Mouse (Mus musculus) MEL (cell line): ENCODE measurements at regions not wholly inside any gene's neighbourhood (a gene's known extent, or its start where the extent isn't known, plus 50 kb on each side); places are given as distances from the start of the nearest gene placed in this dataset.

Experiments used
- CTCF ChIP-seq, 3 experiments: IDR thresholded peaks in 2 of 3; conservative IDR thresholded peaks in 1 of 3; 2 replicates each; pipeline ENCODE4 v1.5.1; 2011 to 2012; ENCODE audit warnings: low read length in 3 of 3, low read depth in 2 of 3, mild to moderate bottlenecking in 2 of 3, improper control_type of control experiment in 1 of 3, inconsistent platforms in 1 of 3, mixed read lengths in 1 of 3, moderate library complexity in 1 of 3; ENCODE audit not compliant: control insufficient read depth in 1 of 3, insufficient read depth in 1 of 3, poor library complexity in 1 of 3, severe bottlenecking in 1 of 3
- GATA1 ChIP-seq: IDR thresholded peaks from 2 replicates; pipeline ENCODE4 v1.6.1; 2011; ENCODE audit warnings: low read depth, low read length, improper control_type of control experiment
- HCFC1 ChIP-seq: IDR thresholded peaks from 2 replicates; pipeline ENCODE4 v1.6.1; 2012; ENCODE audit warnings: low read depth, mild to moderate bottlenecking, inconsistent platforms, low read length, improper control_type of control experiment, moderate library complexity
- POLR2A ChIP-seq, 2 experiments: IDR thresholded peaks; 2 replicates each; pipeline ENCODE4 v1.6.1; 2011 to 2012; ENCODE audit warnings: low read length in 2 of 2, mild to moderate bottlenecking in 2 of 2, control low read depth in 1 of 2, improper control_type of control experiment in 1 of 2, low read depth in 1 of 2, moderate library complexity in 1 of 2; ENCODE audit not compliant: control insufficient read depth in 1 of 2, insufficient read depth in 1 of 2, poor library complexity in 1 of 2
- POLR2AphosphoS5 ChIP-seq: IDR thresholded peaks from 2 replicates; pipeline ENCODE4 v1.6.1; 2012; ENCODE audit warnings: low read depth, borderline replicate concordance, mild to moderate bottlenecking, inconsistent platforms, low read length, moderate library complexity, mixed read lengths
- TAL1 ChIP-seq: IDR thresholded peaks from 2 replicates; pipeline ENCODE4 v1.6.1; 2012; ENCODE audit warnings: mild to moderate bottlenecking, inconsistent platforms, low read length, moderate library complexity, mixed read lengths

DNA sequence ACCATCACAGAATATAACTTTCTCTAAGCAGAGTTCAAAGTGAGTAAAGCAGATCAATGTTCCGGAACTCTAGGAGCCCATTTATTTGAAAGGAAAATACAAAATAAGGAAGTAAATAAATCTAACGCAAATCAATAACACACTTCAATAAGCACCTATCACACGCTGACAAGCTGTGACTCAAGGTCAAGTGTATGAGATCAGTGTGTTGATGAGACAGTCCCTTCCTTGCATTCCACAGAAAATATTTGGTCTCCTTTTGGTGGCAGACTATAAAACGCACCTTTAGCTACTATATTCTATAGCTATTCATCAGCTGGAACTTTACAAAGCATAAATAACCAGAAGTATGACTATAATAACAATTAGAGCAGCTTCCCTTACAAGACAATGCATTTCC is 286.5 kb downstream of the Rpl36a-ps1 start:
- TF ChIP-seq HCFC1 = no peak
- TF ChIP-seq CTCF (IDR thresholded peaks at IDR 0.05 in 2 of 3, conservative IDR thresholded peaks at IDR 0.05 in 1 of 3; ENCODE audit: control insufficient read depth in 1 of 3, insufficient read depth in 1 of 3, low read depth in 2 of 3, low read length in 3 of 3, poor library complexity in 1 of 3, severe bottlenecking in 1 of 3) = no peak
- TF ChIP-seq GATA1 = no peak
- TF ChIP-seq POLR2A (IDR thresholded peaks at IDR 0.05; ENCODE audit: control insufficient read depth in 1 of 2, insufficient read depth in 1 of 2, low read depth in 1 of 2, low read length in 2 of 2, poor library complexity in 1 of 2) = no peak
- TF ChIP-seq TAL1 = no peak
- TF ChIP-seq POLR2AphosphoS5 = no peak
